Mouse (Mus musculus) cortical plate, adult 2 months (tissue): ENCODE measurements around the gene Ttc3. TPM values are rescaled to one million over a fixed set of nuclear protein-coding genes. Genes with fewer than 3 reads are reported as not detected.

Experiments
- H3K27ac ChIP-seq: fragments of 200-500 bp; 2 replicates; pipeline ENCODE4 v1.5.1; 2012; ENCODE audit warnings: low read length, control low read depth, inconsistent platforms; ENCODE audit not compliant: insufficient read depth
- H3K4me1 ChIP-seq: fragments of 200-500 bp; 2 replicates; pipeline ENCODE4 v1.6.1; 2011; ENCODE audit warnings: low read length; ENCODE audit not compliant: control insufficient read depth, insufficient read depth
- H3K4me3 ChIP-seq: fragments of 200-500 bp; 2 replicates; pipeline ENCODE4 v1.5.1; 2011; ENCODE audit warnings: mild to moderate bottlenecking, low read length, control low read depth; ENCODE audit not compliant: insufficient read depth
- CTCF ChIP-seq: fragments of 200-500 bp; IDR thresholded peaks from 2 replicates; pipeline ENCODE4 v1.5.1; 2011; ENCODE audit warnings: mild to moderate bottlenecking, control low read depth, low read length; ENCODE audit not compliant: insufficient read depth; ENCODE audit errors: extremely low read depth
- POLR2A ChIP-seq: fragments of 200-500 bp; IDR thresholded peaks from 2 replicates; pipeline ENCODE4 v1.6.1; 2011; ENCODE audit warnings: mild to moderate bottlenecking, low read length, control low read depth; ENCODE audit not compliant: insufficient read depth; ENCODE audit errors: extremely low read depth
- polyA plus RNA-seq: library from polyadenylated mRNA; depleted of rRNA; stranded (reverse); fragments of >200 nt; gene quantifications from 2 replicates; pipeline ENCODE4 v1.2.3, GENCODE M21; 2012

The Ttc3 gene
- polyA plus RNA-seq, 1 experiment: 328 TPM

DNA sequence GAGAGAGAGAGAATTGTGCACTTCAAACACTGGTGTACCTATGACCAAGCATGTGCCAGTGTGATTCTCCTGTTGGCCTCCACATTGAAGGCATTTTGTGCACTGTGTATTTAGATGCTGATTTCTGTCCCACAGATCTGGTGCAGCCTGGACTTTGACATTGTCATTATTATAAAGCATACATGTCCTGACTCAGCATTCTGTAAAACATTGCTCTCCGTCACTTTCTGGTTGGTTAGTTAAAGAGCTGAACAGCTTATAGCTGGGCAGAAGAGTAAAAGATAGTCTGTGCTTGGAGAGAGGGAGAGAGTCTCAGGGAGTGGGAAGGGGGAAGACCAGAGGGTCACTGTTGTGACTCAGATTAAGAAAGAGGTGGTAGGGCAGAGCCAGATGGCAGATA is 24.7 kb upstream of the Ttc3 start:
- TF ChIP-seq CTCF (no peak), POLR2A (no peak)
- Histone ChIP-seq H3K4me3 (no peak overlapping the region), H3K4me1 (no peaks in the 10 kb centered on the region), H3K27ac (no peak overlapping the region)

- H3K4me3 ChIP-seq: no peak overlapping the region
- no peaks in the 10 kb centered on the region for H3K4me1 ChIP-seq
- no peak for TF ChIP-seq POLR2A
- no peak for TF ChIP-seq CTCF
- no peak overlapping the region for H3K27ac ChIP-seq
Observed at GRCm38 (mm10) chr16:94347080-94347731, 23.2 kb upstream of the Ttc3 start.

DNA sequence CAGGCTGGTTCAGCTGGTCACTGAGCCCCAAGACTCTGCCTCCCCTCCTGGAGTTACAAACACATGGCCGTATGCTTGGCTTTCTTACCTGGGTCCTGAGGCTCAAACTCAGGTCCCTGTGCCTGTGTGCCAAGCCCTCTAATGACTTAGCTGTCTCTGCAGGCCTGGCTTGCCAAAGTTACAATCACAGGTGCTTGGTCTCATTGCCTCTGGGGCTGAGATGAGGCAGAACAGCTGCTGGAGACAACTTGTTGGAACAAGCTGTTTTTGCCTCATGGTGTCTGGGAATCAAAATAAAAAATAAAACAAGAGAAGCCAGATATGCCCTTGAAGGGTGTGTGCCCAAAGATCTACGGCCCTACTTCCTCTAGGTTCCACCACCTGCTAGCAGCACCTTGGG is 21.6 kb upstream of the Ttc3 start:
- TF ChIP-seq POLR2A (no peak), CTCF (no peak)
- no peak overlapping the region for H3K4me3 ChIP-seq
- no peaks in the 10 kb centered on the region for H3K4me1 ChIP-seq
- no peak overlapping the region for H3K27ac ChIP-seq

DNA sequence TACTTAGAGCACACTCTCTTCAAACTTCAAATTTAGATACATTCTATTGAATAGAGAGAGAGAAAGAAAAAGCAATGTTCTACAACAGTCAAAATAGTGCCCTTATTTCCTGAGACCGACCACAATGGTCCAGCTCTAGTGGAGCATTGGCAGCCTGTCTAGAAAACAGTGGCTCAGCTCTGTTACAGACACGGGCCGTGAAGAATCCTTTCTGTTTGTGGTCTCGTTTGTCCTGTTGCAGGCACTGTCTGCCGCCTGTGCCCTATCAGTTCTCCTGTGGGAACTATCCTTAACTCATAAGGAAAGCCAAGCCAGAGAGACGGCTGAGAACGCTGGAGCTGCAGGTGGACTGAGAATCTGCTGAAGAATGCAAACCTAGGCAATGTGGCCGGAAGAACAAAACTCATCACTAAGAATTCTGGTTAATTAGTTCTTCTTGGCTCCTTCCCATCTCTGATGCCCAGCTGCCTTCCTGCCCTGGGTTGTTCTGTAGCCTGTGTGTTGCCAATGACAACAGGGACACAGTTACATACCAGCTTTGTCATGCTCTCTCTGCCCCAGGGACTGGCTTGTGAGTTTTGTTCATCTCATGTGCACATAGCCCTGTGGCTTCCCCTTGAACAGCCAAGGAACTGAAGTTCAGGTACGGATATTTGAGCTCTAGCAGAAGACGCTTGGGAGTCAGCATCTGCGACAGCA is 20.7 kb upstream of the Ttc3 start:
- no peak overlapping the region for H3K4me3 ChIP-seq
- TF ChIP-seq CTCF (no peak), POLR2A (no peak)
- H3K4me1 ChIP-seq: no peaks in the 10 kb centered on the region
- no peak overlapping the region for H3K27ac ChIP-seq

DNA sequence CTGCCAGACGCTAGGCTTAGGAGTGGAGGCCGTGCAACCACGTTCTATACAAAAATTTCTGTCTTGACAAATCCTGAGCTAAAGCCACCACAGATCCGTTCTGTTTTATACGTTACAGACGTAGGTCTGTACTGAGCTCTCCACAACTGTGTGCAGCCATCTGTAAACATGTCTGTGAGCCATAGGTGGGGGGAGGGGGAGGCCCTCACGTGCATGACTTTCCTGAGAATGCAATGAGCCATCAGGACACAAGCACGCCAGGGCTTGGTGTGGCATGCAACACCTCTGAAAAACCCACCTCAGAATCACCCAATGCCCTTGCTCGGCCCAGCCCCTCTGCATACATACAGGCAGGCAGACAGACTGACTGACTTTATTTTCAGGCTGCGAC is 20.1 kb upstream of the Ttc3 start:
- H3K4me3 ChIP-seq: no peak overlapping the region
- H3K27ac ChIP-seq: no peak overlapping the region
- TF ChIP-seq CTCF (no peak), POLR2A (no peak)
- no peaks in the 10 kb centered on the region for H3K4me1 ChIP-seq

DNA sequence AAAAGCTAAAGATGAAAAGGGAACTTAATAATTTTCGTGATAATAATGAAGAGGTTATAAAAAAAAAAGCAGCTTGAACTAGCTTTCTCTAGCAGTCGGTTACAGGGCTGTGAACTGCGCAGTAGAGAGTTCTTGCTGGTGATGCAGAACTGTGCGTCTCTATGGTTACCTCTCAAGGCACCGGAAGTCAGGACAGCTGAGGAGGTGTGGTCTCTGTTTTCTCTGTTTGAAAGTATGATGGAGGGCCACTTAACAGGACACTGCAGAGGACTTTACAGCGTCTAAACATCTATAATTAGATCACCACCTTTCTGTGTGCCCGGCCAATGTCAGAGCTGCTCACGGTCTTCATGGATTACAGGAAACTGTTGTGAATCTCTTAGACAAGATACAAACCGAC is 16.0 kb upstream of the Ttc3 start:
- Histone ChIP-seq H3K27ac (no peak overlapping the region), H3K4me1 (no peaks in the 10 kb centered on the region), H3K4me3 (no peak overlapping the region)
- TF ChIP-seq POLR2A (no peak), CTCF (no peak)

DNA sequence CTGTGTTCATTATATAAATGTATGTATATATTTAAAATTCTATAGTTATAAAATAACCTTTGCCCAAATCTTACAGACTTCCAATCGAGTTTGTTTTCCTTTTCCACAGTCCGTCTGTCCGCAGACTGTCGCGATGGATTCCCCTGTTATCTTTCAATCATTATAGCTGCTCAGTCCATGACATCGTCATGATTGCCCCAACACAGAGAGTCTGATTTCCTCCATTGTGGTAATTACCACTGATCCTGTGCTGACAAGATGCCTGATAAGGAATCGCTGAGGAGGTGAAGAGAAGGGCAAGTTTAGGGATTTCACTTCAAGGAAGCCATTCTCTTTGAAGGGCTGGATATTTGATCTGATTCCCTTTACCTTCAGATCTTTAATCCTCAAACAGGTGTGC is 14.4 kb upstream of the Ttc3 start:
- no peak overlapping the region for H3K27ac ChIP-seq
- H3K4me3 ChIP-seq: no peak overlapping the region
- no peaks in the 10 kb centered on the region; the same call in 1 of the 2 replicates for H3K4me1 ChIP-seq
- TF ChIP-seq POLR2A (no peak), CTCF (no peak)

GRCm38 (mm10) chr16:94356776-94357494 is 13.5 kb upstream of the Ttc3 start:
- no peak for TF ChIP-seq POLR2A
- TF ChIP-seq CTCF: no peak
- Histone ChIP-seq H3K4me1 (no peaks in the 10 kb centered on the region; the same call in 1 of the 2 replicates), H3K4me3 (no peak overlapping the region), H3K27ac (no peak overlapping the region)

GRCm38 (mm10) chr16:94358091-94358490 is 12.3 kb upstream of the Ttc3 start:
- Histone ChIP-seq H3K4me1 (peaks cover 2% of the 10 kb centered on the region), H3K27ac (no peak overlapping the region), H3K4me3 (no peak overlapping the region)
- no peak for TF ChIP-seq CTCF
- no peak for TF ChIP-seq POLR2A

DNA sequence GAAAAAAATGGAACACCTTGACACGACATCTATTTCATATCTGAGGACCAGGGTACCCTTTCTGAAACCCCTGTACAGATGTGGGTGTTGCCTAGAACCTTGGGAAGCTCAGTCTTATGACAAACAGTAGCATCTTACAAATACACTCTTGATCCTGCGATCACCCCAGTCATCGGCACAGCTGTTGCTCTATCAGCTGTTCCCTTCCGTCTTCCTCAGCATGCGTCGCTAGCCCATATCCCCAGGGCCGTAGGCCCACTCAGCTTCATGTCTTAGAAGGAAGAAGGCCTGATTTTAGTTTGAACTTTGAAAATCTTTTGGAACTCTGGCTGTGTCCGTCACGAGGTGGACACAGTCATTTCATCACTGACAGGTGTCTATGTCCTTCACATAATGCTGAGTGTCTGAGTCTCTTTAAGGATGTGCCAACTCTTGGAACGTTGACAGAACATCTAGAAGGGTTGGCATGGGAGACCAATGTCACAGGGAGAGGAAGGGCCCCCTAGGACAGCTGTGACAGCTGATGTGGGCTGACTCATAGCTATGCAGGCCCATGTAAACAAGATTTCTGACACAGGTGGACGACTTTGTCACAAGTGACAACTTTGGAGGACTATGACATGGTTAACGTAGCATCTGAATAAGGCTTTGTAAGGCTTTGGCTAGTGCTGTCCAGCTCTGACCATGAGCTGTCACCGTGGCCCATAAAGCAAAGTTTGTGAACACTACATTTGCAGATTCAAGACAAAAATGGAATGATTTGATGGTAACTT is 9.7 kb upstream of the Ttc3 start:
- H3K4me1 ChIP-seq: peaks cover 2% of the 10 kb centered on the region
- no peak overlapping the region for H3K27ac ChIP-seq
- H3K4me3 ChIP-seq: no peak overlapping the region
- no peak for TF ChIP-seq POLR2A
- TF ChIP-seq CTCF: no peak
